Mouse (Mus musculus): Measurements from ENCODE around the gene Glipr2. TPM values are rescaled to one million over a fixed set of nuclear protein-coding genes. Genes with fewer than 3 reads are reported as not detected.
A peak's percentile ranks its signal among the peaks of the same experiment; 100 is the strongest.

Glipr2 gene
- total RNA-seq, 2 experiments from 2014 or later, result 2.5 to 3.2 TPM

- intact Hi-C loops (cut with DNase I), result no loop called here
- DNase-seq (ENCODE audit: low spot score in 2 of 2), result peak; percentile 28 to 36
Observed at GRCm38 (mm10) chr4:43968650-43969049, 11.4 kb downstream of the Glipr2 start.

- intact Hi-C loops (cut with DNase I), result no loop called here
- DNase-seq (ENCODE audit: low spot score in 2 of 2), result no peak
Observed at GRCm38 (mm10) chr4:43969373-43969772, 12.2 kb downstream of the Glipr2 start.

DNA sequence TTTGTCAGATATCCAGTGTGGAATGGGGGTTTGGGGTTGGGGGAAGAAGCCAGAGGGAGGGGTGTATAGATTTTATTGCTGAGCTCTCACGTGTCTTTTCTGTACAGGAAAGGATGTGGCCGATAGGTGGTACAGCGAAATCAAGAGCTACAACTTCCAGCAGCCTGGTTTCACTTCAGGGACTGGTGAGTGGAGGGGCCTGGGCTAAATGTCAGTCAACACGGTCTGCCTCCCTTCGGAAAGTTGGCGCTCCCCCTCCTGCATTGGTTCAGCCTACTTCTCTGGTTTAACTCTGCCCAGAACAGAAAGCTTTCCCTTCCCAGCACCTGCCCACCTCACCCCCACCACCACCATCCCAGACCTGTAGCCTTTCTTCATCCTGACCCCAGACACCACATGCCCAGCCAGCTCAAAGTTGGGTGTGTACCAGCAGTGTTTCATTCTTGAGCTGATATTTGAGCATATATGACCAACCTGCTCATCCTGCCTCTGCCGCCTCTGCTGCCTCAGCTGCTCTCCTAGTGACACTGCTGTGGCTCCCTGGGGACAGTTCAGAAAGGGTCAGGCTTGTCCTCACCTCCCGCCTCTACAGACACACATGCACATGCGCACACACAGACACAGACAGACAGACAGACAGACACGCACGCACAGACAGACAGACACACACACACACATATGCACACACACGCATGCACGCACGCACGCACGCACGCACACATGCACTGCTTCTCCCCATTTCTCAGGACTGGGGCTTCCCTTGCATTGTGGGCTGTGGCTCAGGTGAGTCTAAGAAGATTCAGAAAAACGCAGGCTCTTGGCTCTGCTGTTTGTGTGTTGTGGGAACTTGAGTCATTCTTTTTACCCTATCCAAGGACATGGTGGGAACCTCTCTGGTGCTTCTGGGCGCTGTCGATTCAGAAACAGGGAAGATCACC is 13.5 kb downstream of the Glipr2 start:
- DNase-seq (ENCODE audit: low spot score in 2 of 2), result no peak
- intact Hi-C loops (cut with DNase I), result no loop called here

- no peak for DNase-seq (ENCODE audit: low spot score in 2 of 2)
- intact Hi-C loops (cut with DNase I), result no loop called here
Observed at GRCm38 (mm10) chr4:43971541-43972136, 14.4 kb downstream of the Glipr2 start.

GRCm38 (mm10) chr4:43972137-43972591 is 15.0 kb downstream of the Glipr2 start:
- intact Hi-C loops (cut with DNase I), result no loop called here
- DNase-seq (ENCODE audit: low spot score in 2 of 2), result no peak

GRCm38 (mm10) chr4:43973526-43973981 is 16.4 kb downstream of the Glipr2 start:
- intact Hi-C loops (cut with DNase I), result no loop called here
- DNase-seq (ENCODE audit: low spot score in 2 of 2), result peak in 1 of 2 experiments; percentile 20

- intact Hi-C loops (cut with DNase I), result no loop called here
- DNase-seq (ENCODE audit: low spot score in 2 of 2), result no peak
Observed at GRCm38 (mm10) chr4:43974914-43975616, 17.9 kb downstream of the Glipr2 start.

DNA sequence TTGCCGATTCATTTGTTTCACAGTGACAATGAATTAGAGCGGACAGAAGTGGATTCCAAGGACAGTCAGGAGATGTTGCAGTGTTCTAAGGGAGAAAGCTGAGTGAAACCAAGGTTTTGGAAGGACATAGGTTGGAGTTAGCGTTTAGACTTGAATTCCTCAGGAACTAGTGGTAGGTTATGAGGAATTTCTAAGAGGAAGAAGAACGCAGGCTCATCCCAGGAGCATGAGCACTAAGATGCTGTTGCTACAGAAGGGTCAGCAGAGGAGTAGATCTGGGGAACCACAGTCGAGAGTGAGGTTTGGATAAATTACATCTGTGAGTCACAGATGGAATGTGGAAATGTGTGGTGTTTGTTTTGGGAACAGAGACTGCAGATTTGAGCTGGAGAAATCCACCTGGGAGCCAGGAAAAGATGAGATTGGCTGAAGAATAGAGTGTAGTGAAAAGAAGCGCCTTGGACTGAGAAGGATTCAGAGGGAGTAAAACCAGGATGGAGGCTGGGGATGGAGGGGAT is 19.1 kb downstream of the Glipr2 start:
- DNase-seq (ENCODE audit: low spot score in 2 of 2), result no peak
- intact Hi-C loops (cut with DNase I), result no loop called here

GRCm38 (mm10) chr4:43978521-43979443 is 21.6 kb downstream of the Glipr2 start:
- no peak for DNase-seq (ENCODE audit: low spot score in 2 of 2)

DNA sequence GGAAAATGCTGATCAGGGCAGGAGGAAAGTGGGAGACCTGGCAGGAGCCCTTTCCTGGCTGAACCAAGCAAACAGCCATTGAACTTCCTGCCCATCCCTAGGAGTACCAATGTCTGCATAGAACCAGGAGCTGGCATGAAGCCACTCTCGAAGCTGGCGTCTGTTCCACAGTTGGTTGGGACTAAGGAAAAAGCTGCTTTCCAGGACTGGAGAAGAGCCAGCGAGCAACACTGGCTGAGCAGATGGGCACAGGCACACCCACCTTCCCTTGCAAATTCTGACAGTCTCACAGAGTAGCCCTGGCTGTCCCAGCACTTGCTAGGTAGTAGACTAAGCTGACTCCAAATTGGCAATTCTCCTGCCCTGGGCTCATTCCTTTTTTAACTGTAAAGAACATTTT is 22.5 kb downstream of the Glipr2 start:
- peak; percentile 88 to 90 for DNase-seq (ENCODE audit: low spot score in 2 of 2)
- intact Hi-C loops (cut with DNase I), result loop anchor here (5.0 to 10.0 kb wide), 2 partner anchors 72 to 215 kb away; no protein-coding TSS in a partner anchor

More at GRCm38 (mm10) chr4:43978521-43979443, 21.6 kb downstream of the Glipr2 start:
- intact Hi-C loops (cut with DNase I), result no loop called here

DNA sequence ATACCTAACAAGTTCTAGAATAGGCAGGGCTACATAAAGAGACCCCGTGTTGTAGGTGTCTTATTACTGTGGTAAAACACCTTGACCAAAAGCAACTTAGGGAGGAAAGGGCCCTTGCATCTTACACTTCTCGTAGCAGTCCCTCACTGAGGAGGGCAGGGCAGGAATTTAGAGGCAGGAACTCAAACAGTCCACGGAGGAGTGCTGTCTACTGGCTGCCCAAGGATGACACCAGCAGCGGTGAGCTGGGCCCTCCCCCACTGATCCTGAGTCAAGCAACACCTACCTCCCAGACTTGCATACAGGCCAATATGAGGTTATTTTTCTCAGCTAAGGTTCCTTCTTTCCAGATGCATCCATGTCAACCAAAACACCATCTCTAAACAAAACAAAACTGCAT is 23.0 kb downstream of the Glipr2 start:
- intact Hi-C loops (cut with DNase I), result loop anchor here (5.0 to 10.0 kb wide), 2 partner anchors 73 to 215 kb away; no protein-coding TSS in a partner anchor
- no peak for DNase-seq (ENCODE audit: low spot score in 2 of 2)

DNA sequence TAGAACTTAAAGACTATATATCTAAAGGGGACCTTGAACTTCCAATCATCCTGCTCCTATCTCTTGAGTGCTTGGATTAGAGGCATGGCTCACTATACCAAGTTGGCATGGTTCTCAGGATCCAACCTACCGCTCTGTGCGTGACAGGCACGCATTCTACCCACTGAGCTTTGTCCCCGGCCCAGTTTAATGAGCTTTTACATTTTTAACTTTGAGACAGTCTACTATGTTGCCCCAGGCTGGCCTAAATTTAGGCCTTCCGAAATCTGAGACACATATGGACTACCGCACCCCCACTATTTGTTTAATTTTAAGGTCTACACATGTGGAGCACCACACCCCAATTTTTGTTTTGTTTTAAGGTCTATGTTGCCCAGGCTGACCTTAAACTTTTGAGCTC is 23.6 kb downstream of the Glipr2 start:
- intact Hi-C loops (cut with DNase I), result loop anchor here (5.0 to 10.0 kb wide), 2 partner anchors 74 to 216 kb away; no protein-coding TSS in a partner anchor
- no peak for DNase-seq (ENCODE audit: low spot score in 2 of 2)

DNA sequence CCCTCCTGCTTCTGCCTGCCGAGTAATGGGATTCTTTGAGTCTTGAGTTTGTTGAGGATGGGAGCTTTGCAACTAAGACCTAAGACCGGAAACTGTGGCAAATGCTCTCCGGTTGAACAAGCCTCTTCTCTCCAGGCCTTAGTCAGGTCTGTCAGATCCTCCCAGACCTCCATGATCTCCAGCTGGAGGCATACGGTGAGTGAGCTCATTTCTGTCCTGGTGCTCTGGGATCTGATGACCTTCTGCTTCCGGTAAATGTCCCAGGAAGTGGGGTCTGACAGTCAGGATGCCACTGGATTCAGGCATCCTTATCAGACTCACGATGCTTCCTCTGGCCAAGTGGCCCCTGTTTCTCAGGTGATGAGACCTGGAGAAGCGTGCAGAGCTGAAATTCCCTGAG is 24.1 kb downstream of the Glipr2 start:
- intact Hi-C loops (cut with DNase I), result loop anchor here (5.0 to 10.0 kb wide), 2 partner anchors 74 to 216 kb away; no protein-coding TSS in a partner anchor

DNA sequence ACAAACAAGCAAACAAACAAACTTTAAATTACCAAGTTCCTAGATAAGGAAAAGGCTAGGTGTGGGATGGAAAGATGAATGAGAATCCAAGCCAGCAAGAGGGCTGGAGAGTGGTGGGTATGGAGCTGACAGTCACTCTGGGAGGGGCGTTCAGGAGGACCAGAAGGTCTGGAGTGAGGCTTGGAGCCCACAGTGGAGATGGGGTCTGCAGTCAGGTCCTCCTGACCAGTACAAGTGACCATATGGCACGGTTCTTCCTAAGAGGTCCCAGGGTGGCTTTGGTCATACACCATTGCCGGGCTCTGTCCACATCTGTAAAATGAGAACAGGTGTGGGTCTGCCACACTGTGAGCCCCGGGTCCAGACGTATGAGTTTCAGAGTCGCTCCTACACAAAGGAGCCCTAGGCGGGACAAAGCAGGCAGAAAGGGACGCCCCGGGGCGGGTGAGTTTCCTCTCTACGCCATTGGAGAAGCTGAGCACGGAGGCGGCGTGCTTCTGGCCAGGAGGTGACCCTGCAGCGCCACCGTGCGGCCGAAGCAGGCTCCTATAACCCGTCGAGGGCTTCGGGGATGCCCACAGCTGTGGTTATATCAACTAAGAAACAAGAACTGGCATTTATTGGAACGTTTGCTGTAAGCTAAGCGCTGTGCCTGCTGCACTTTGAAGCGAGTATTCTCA is 25.0 kb downstream of the Glipr2 start:
- intact Hi-C loops (cut with DNase I), result loop anchor here (2.0 to 10.0 kb wide), 3 partner anchors 55 to 217 kb away; no protein-coding TSS in a partner anchor
- peak; percentile 90 to 93 for DNase-seq (ENCODE audit: low spot score in 2 of 2)

More for the DNA sequence above, 24.1 kb downstream of the Glipr2 start:
- no peak for DNase-seq (ENCODE audit: low spot score in 2 of 2)

DNA sequence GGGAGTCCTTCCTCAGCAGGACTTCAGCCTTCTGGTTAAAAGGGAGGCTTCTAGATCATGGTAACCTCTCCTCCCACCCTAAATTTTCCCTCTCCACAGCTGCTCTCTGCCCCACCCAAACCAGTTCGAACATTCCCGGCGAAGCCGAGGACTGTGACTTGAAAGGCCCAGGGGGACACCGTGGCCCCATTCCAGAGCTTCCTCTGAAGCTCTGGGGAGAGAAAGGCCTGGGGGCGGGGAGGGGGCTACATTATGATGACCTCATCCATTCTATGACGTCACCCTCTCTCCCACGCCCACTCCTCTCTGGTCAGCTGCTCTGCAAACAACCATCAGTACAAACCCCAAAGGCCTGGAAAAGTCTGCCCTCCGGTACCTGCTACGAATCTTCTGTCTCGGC is 26.0 kb downstream of the Glipr2 start, which contains the start of gene Ccin:
Gene Ccin, plus strand, starts transcription at position 303 of the 400 bp plus-strand sequence.
- intact Hi-C loops (cut with DNase I), result loop anchor here (2.0 to 10.0 kb wide), 3 partner anchors 56 to 218 kb away; no protein-coding TSS in a partner anchor
- DNase-seq (ENCODE audit: low spot score in 2 of 2), result no peak

- intact Hi-C loops (cut with DNase I), result loop anchor here (2.0 to 10.0 kb wide), 3 partner anchors 57 to 219 kb away; no protein-coding TSS in a partner anchor
- DNase-seq (ENCODE audit: low spot score in 2 of 2), result no peak
Observed at GRCm38 (mm10) chr4:43983756-43984155, 26.6 kb downstream of the Glipr2 start.

- DNase-seq (ENCODE audit: low spot score in 2 of 2), result no peak
- intact Hi-C loops (cut with DNase I), result loop anchor here (5.0 to 10.0 kb wide), 2 partner anchors 77 to 220 kb away; no protein-coding TSS in a partner anchor
Observed at GRCm38 (mm10) chr4:43984326-43984725, 27.1 kb downstream of the Glipr2 start.

All from left cerebral cortex, postnatal 36 days (tissue).